Mouse (Mus musculus): ENCODE results near the gene Pear1. TPM values are rescaled to one million over a fixed set of nuclear protein-coding genes. Genes with fewer than 3 reads are reported as not detected.
A peak's percentile ranks its signal among the peaks of the same experiment; 100 is the strongest.
"Not testable (repeated sequence)": the region's sequence is repeated elsewhere in the genome, so short reads cannot be mapped to it uniquely, and the experiment has no call there.

The Pear1 gene
- total RNA-seq (2014; fragmentation: Nextera tagmentation) (1.8 and 9.6 TPM in 2 replicates), total RNA-seq (2017) (0.57 and 1.0 TPM in 2 replicates)

DNA sequence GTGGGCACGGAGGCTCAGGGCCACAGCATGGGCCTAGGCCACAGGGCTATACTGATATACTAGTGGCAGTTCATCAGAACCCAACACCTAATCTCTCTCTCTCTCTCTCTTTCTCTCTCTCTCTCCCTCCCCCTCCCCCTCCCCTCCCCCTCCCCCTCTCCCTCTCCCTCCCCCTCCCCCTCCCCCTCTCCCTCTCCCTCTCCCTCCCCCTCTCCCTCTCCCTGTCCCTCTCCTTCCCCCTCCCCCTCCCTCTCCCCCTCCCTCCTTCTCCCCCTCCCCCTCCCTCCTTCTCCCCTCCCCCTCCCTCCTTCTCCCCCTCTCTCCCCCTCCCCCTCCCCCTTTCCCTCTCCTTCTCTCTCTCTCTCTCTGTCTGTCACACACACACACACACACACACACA, at the start of gene Pear1:
Gene Pear1, minus strand, starts transcription at position 101 of the 400 bp plus-strand sequence.
- not testable (repeated sequence) for ATAC-seq (replicated peaks; ENCODE audit: poor library complexity, severe bottlenecking)

DNA sequence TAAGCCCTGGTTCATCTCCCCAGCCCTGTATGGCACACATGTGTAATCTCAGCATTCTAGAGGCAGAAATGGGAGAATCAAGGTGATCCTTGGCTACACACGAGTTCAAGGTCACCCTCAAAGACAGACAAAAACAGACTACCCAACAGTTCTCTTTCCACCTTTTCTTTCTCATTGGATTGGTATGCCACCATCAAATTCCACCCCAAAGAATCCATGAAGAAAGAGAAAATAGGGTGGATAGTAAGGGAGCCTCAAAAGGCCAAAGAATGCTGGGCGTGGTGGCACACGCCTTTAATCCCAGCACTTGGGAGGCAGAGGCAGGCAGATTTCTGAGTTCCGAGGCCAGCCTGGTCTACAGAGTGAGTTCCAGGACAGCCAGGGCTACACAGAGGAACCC, 40.0 kb upstream of the Pear1 start:
- ATAC-seq (replicated peaks; ENCODE audit: poor library complexity, severe bottlenecking) = not testable (repeated sequence)

DNA sequence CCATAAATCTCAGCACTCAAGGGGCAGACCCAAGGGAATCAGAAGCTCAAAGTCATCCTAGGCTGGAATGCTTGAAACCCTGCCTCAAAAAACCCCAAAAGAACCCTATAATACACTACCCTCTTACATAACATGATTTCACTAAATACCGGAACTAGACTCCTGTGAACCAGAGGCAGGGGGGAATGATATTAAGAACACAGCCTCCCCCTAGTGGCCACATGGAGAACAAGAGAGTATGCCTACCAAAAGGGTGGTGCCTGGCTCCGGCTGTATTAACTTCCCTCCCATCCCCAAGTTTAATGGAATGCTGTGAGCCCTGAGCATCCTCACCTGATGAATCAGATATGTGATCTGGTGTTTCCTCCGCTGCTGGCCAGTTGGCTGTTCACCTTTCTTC, 35.7 kb upstream of the Pear1 start:
- peak; percentile 91 for ATAC-seq (replicated peaks; ENCODE audit: poor library complexity, severe bottlenecking)

DNA sequence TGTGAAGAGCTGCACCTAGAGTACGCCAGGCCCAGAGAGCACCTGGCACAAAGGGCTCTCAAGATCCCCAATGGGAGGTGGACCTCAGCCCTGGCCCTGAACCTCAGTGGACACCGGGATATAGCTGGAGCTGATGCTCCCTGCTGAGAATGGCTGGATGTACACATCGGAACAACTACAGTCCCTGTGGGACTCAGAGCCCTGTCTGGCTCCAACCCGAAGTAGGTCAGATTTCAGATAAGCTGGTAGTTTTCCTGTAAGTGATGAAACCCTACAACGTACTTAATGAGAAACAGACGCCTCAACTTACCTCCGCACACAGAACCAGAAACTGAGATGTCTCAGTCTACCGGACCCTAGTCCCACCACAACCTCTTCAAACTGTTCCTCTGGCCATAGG, 33.6 kb upstream of the Pear1 start:
- ATAC-seq (replicated peaks; ENCODE audit: poor library complexity, severe bottlenecking) = no peak

GRCm38 (mm10) chr3:87855936-87856335, 31.8 kb upstream of the Pear1 start:
- no peak for ATAC-seq (replicated peaks; ENCODE audit: poor library complexity, severe bottlenecking)

GRCm38 (mm10) chr3:87854795-87855568, 30.9 kb upstream of the Pear1 start:
- ATAC-seq (replicated peaks; ENCODE audit: poor library complexity, severe bottlenecking) = no peak

GRCm38 (mm10) chr3:87849117-87849516, 25.0 kb upstream of the Pear1 start:
- peak; percentile 66 for ATAC-seq (replicated peaks; ENCODE audit: poor library complexity, severe bottlenecking)

GRCm38 (mm10) chr3:87847680-87848079, 23.6 kb upstream of the Pear1 start:
- peak; percentile 29; the same call in 1 of the 2 replicates for ATAC-seq (replicated peaks; ENCODE audit: poor library complexity, severe bottlenecking)

DNA sequence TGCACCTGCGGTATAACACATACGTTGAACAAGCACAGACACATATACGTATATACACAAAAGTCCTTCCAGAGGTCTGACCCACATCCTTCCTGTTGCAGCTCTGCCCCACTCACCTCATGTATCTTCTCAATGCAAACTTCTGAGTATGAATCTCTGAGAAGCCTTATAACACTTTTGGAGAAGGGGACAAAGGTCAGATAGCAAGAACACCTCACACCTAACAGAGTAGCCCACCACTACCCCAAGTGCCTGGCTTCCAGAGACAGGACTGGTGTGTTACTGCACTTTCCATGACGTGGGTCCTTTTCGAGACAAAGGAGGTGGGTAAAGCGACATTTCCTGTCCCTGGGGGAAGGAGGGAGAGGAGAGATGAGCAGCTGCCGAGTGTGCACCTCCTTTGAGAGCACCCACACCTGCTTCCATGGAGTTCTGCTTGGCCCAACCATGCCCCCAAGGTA, 22.6 kb upstream of the Pear1 start, which contains the start of gene Sh2d2a:
Gene Sh2d2a, plus strand, starts transcription at position 106 of the 461 bp plus-strand sequence.
- ATAC-seq (replicated peaks; ENCODE audit: poor library complexity, severe bottlenecking) = no peak

DNA sequence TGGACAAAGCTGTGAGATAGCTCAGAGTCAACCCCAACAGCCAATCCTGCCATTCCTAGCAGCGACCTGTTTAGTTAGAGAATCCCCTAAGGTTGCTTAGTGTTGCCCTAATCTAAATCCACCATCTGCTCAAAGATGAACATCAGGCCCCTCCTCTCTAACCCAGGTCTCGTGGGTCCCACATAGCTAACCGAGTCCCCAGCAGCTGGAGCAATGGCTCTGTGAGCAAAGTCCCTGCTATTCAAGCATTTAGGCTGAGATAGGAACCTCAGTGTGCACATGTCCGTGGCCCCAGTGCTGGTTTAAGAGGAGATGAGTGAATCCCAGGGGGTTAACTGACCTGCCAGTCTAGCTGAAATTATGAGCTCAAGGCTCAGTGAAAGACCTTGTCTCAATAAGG, 22.1 kb upstream of the Pear1 start:
- ATAC-seq (replicated peaks; ENCODE audit: poor library complexity, severe bottlenecking) = no peak

- ATAC-seq (replicated peaks; ENCODE audit: poor library complexity, severe bottlenecking) = no peak
Observed at GRCm38 (mm10) chr3:87844981-87845380, 20.9 kb upstream of the Pear1 start.

DNA sequence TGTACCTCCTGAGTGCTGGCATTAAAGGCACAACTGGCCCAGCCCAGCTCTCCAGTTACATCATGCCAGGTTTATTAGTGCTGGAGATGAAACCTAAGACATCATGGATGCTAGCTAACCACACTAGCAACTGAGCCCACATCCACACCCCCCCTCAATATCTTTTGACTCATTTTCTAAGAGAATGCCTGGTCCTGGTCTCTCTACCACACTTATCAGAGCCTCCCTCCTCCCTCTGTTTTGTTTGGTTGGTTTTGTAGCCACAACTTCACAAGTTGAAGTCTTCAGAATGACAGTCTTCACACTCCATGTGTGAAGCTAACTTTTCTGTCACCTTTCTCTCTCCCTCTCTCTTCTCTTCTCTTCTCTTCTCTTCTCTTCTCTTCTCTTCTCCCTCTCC, 16.8 kb upstream of the Pear1 start:
- ATAC-seq (replicated peaks; ENCODE audit: poor library complexity, severe bottlenecking) = no peak

DNA sequence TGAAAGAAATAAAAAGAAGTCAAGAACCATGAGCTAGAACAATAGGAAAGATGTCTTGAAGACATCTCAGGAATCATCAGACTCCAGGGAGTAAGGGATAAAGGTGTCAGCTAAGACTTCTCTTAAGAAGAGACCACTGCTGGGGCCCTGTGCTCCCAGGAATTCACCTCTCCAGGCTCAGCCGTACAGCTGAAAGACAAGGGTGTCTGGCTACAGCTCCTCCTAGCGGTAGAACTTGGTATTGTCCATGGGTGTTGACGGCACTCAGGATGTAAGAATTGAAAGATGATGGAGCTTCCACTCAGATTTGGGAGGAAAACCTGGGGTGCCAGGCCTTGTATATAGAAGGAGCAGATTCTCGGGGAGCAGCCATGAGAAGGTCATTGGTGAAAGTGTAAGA, 14.5 kb upstream of the Pear1 start:
- peak; percentile 80 for ATAC-seq (replicated peaks; ENCODE audit: poor library complexity, severe bottlenecking)

DNA sequence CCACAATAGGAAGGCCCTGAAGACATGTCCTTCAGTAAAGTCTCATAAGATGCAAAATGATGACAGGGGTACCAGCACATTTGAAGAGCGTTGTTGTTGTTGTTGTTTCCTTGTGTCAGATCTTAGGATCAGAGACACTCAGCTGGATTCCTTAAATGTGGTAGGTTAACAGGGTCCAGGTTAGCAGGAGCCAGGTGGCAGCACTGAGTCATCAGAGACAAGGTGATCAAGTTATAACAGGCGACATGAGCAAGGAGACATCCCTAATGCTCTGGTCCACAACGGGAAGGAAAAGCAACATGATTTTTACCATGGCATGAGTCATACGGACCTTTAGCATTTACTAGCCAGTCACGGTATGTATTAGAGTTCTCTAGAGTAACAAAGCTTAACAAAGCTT, 9.4 kb upstream of the Pear1 start:
- ATAC-seq (replicated peaks; ENCODE audit: poor library complexity, severe bottlenecking) = no peak

DNA sequence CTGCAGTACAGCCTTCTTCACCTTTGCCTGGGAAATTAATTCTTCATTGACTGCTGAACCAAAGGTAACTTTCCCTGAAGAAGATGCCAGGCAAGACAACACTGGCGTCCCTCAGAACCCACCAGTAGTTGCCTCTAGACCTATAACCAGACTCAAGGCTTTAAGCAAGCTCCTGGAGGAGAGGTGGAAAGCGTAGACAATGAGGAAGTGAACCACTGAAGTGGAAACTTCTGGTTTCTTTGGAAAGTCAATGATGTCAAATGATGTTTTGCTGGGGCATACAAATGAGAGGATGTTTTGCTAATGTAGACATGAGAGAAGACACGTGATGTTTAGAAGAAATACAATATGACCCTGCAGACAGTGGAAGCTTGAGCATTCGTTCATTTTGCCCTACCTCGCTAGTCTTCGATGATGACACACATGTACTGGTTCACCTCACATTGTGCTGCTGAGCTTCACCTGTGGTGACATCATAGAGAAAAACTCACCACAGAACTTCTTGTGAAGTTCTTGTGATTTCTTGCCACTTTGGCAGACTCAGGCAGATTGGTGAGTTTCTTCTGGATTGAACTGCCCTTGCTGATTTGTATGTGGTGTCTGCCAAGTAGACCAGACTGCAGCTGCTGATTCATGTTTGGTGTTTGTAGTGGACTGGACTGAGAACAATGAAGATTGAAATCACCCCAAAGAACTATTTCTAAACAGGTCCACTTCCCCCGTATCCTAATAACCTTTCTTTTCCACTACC, 8.2 kb upstream of the Pear1 start:
- ATAC-seq (replicated peaks; ENCODE audit: poor library complexity, severe bottlenecking) = no peak

DNA sequence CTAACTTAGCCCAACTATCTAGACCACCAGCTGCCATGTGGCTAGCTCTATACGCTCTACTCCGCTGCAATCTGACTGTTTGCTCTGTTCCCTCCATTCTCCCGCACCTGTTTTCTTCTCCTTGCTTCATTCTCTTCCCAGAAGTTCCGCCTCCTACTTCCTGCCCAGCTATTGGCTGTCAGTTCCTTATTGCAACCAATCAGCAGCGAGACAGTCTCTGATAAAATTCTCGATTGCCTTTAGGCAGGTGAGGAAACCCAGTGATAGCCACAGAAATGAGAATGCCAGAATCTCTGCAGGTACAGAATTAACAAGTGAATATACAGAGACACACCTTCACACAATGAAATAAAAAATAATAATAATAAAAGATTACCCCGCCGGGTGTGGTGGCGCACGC, 4.9 kb upstream of the Pear1 start:
- no peak; the same call in 1 of the 2 replicates for ATAC-seq (replicated peaks; ENCODE audit: poor library complexity, severe bottlenecking)

GRCm38 (mm10) chr3:87828435-87828834, 4.3 kb upstream of the Pear1 start:
- peak; percentile 76 for ATAC-seq (replicated peaks; ENCODE audit: poor library complexity, severe bottlenecking)

DNA sequence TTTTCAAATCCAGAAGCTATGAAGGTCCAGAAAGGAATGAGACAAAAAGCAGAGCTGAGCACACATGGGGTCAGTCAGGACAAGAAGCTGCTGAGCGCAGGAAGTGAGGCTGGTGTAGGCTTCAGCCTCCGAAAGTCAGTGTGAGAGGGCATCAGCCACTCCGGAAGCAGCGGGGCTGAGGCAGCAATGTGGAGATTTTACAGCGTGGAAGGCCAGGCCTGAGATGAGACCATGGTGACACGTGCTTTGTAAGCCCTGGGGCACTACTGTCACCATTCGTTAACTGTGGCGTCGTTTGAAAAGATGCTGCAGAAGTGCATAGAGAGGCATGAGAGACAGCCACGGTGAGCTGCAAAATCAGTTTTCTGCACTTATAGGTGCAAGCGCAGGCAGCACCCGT, 5.9 kb downstream of the Pear1 start:
- ATAC-seq (replicated peaks; ENCODE audit: poor library complexity, severe bottlenecking) = no peak

DNA sequence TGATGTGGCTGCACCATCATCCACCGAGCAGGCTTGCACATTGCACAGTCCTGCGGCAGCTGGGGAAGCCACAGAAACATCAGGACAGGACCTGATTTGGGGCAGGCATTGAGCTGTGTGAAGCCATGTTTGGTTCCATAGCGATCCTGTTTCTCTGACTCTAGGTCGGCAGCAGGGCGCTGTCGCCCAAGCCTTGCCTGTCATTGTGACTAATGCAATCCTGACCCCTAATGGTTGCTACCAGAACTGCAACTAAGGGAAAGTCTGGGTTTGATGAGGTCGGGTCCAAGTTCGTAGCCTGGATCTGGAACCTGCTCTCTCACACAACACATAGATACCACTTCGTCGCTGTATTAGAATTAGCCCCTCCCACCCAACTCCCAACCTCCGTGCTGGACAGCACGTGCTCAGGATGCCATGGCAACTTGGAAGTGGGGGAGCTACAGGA, 7.4 kb downstream of the Pear1 start:
- ATAC-seq (replicated peaks; ENCODE audit: poor library complexity, severe bottlenecking) = peak; percentile 81

DNA sequence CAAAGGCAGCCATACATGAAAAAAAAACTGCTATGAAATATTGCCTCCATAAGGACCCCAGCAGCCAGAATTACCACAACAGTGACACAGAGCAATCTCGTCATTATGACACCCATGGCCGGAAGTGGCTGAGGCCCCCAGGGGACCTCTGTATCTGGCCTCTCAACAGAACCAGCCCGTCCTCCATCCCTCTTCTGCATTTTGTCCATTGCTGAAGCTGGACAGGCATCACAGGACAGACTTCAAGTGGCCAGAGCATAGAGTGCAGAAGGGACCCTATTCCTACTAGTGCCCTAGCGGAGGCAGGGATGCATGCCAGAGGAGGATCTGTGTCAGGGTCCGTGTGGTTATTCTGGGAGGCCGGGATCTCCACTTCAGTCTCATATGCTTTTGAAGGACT, 7.9 kb downstream of the Pear1 start:
- ATAC-seq (replicated peaks; ENCODE audit: poor library complexity, severe bottlenecking) = peak; percentile 33

DNA sequence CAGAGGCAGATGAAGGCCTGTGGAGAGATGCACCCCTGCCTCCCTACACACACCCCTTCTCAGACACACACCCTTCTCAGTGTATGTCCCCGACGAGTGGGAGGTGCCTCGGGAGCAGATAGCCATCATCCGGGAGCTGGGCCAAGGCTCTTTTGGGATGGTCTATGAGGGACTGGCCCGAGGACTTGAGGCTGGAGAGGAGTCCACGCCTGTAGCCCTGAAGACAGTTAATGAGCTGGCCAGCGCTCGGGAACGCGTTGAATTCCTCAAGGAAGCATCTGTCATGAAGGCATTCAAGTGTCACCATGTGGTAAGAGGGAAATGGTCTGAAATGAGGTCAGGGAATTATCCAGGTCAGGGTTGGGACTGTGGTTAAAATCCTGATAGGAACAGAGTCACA, 11.2 kb downstream of the Pear1 start:
- ATAC-seq (replicated peaks; ENCODE audit: poor library complexity, severe bottlenecking) = no peak
